Mouse (Mus musculus) limb, embryonic 13.5 days (tissue): ENCODE measurements at regions not wholly inside any gene's neighbourhood (a gene's known extent, or its start where the extent isn't known, plus 50 kb on each side); places are given as distances from the start of the nearest gene placed in this dataset.
A peak's percentile ranks its signal among the peaks of the same experiment; 100 is the strongest.

Experiments
- ATAC-seq: fragments of 200-750 bp; cut with Nextera tagmentation; 2 replicates; pipeline ENCODE4 v1.8.0; 2017; ENCODE audit warnings: low read depth, moderate number of reproducible peaks, moderate TSS enrichment; ENCODE audit not compliant: low FRiP score
- H3K27ac ChIP-seq: fragments of 300-500 bp; sonication (generic); 2 replicates; pipeline ENCODE4 v1.5.1; 2015; ENCODE audit warnings: inconsistent platforms, mild to moderate bottlenecking, moderate library complexity
- H3K27me3 ChIP-seq: fragments of 300-500 bp; sonication (generic); 2 replicates; pipeline ENCODE4 v1.6.1; 2015; ENCODE audit warnings: mild to moderate bottlenecking, inconsistent platforms
- H3K36me3 ChIP-seq: fragments of 300-500 bp; sonication (generic); 2 replicates; pipeline ENCODE4 v1.6.1; 2015; ENCODE audit warnings: inconsistent platforms, mild to moderate bottlenecking, moderate library complexity
- H3K4me1 ChIP-seq: fragments of 300-500 bp; sonication (generic); 2 replicates; pipeline ENCODE4 v1.6.1; 2015; ENCODE audit warnings: inconsistent platforms
- H3K4me2 ChIP-seq: fragments of 300-500 bp; sonication (generic); replicated peaks from 2 replicates; pipeline ENCODE4 v1.6.1; 2015; ENCODE audit warnings: inconsistent platforms, mild to moderate bottlenecking, moderate library complexity
- H3K4me3 ChIP-seq: fragments of 300-500 bp; sonication (generic); 2 replicates; pipeline ENCODE4 v1.5.1; 2015; ENCODE audit warnings: moderate library complexity, mild to moderate bottlenecking, inconsistent platforms
- H3K9ac ChIP-seq: fragments of 300-500 bp; sonication (generic); 2 replicates; pipeline ENCODE4 v1.6.1; 2015; ENCODE audit warnings: mild to moderate bottlenecking, inconsistent platforms
- H3K9me3 ChIP-seq: fragments of 300-500 bp; sonication (generic); 2 replicates; pipeline ENCODE4 v1.6.1; 2016; ENCODE audit warnings: inconsistent platforms
- WGBS: fragments of 180-500 bp; shearing (Covaris S2); methylation state at CpG from one replicate; pipeline ENCODE4 v1.1.7; 2015; 5-methylcytosine and 5-hydroxymethylcytosine counted together

- no peak for ATAC-seq
- WGBS = 95% methylated on average over 2 of the region's 2 CpGs
- no peak overlapping the region for H3K9ac ChIP-seq
These were observed 55.3 kb upstream of the Spaca1 start for GRCm38 (mm10) chr4:34105251-34105650.

GRCm38 (mm10) chr4:34114323-34114722 is 64.3 kb upstream of the Spaca1 start:
- no peaks in the 10 kb centered on the region for H3K36me3 ChIP-seq
- H3K27ac ChIP-seq = no peak overlapping the region
- no peaks in the 10 kb centered on the region for H3K4me1 ChIP-seq
- H3K27me3 ChIP-seq = no peaks in the 10 kb centered on the region
- WGBS = 22% methylated on average over 6 of the region's 6 CpGs
- no peak for ATAC-seq
- no peaks in the 10 kb centered on the region for H3K9me3 ChIP-seq
- no peak overlapping the region for H3K4me3 ChIP-seq
- no peak overlapping the region for H3K4me2 ChIP-seq
- no peak overlapping the region for H3K9ac ChIP-seq

More at GRCm38 (mm10) chr4:34105251-34105650, 55.3 kb upstream of the Spaca1 start:
- no peaks in the 10 kb centered on the region for H3K36me3 ChIP-seq
- H3K27me3 ChIP-seq = no peaks in the 10 kb centered on the region
- peaks cover 13% of the 10 kb centered on the region for H3K9me3 ChIP-seq
- H3K27ac ChIP-seq = no peak overlapping the region
- H3K4me2 ChIP-seq = no peak overlapping the region
- no peaks in the 10 kb centered on the region for H3K4me1 ChIP-seq
- H3K4me3 ChIP-seq = no peak overlapping the region

- Histone ChIP-seq H3K36me3 (no peaks in the 10 kb centered on the region), H3K27ac (no peak overlapping the region), H3K27me3 (no peaks in the 10 kb centered on the region), H3K9ac (no peak overlapping the region), H3K4me1 (no peaks in the 10 kb centered on the region), H3K4me3 (no peak overlapping the region), H3K9me3 (no peaks in the 10 kb centered on the region), H3K4me2 (no peak overlapping the region)
- 69% methylated on average over 1 of the region's 1 CpGs for WGBS
- no peak for ATAC-seq
These were observed 67.1 kb upstream of the Spaca1 start for GRCm38 (mm10) chr4:34117086-34117485.

- ATAC-seq = no peak
- Histone ChIP-seq H3K4me1 (no peaks in the 10 kb centered on the region), H3K4me3 (no peak overlapping the region), H3K27me3 (no peaks in the 10 kb centered on the region), H3K36me3 (no peaks in the 10 kb centered on the region), H3K9ac (no peak overlapping the region), H3K9me3 (no peaks in the 10 kb centered on the region), H3K27ac (no peak overlapping the region), H3K4me2 (no peak overlapping the region)
- WGBS = 74% methylated on average over 9 of the region's 9 CpGs
These were observed 73.0 kb upstream of the Spaca1 start for GRCm38 (mm10) chr4:34122959-34123520.

GRCm38 (mm10) chr4:34128224-34128623 is 78.2 kb upstream of the Spaca1 start:
- Histone ChIP-seq H3K9me3 (no peaks in the 10 kb centered on the region), H3K4me2 (no peak overlapping the region), H3K4me3 (no peak overlapping the region), H3K4me1 (no peaks in the 10 kb centered on the region), H3K27ac (no peak overlapping the region), H3K36me3 (no peaks in the 10 kb centered on the region), H3K27me3 (no peaks in the 10 kb centered on the region), H3K9ac (no peak overlapping the region)
- WGBS = 72% methylated on average over 4 of the region's 4 CpGs
- ATAC-seq = no peak

GRCm38 (mm10) chr4:34146133-34146867 is 96.3 kb upstream of the Spaca1 start:
- Histone ChIP-seq H3K27ac (no peak overlapping the region), H3K4me1 (no peaks in the 10 kb centered on the region), H3K9me3 (no peaks in the 10 kb centered on the region), H3K27me3 (no peaks in the 10 kb centered on the region), H3K4me3 (no peak overlapping the region), H3K36me3 (no peaks in the 10 kb centered on the region), H3K9ac (no peak overlapping the region), H3K4me2 (no peak overlapping the region)
- 75% methylated on average over 2 of the region's 2 CpGs for WGBS
- ATAC-seq = no peak

- Histone ChIP-seq H3K9me3 (no peaks in the 10 kb centered on the region), H3K9ac (no peak overlapping the region), H3K4me2 (no peak overlapping the region), H3K36me3 (no peaks in the 10 kb centered on the region), H3K27ac (no peak overlapping the region), H3K27me3 (no peaks in the 10 kb centered on the region), H3K4me3 (no peak overlapping the region), H3K4me1 (no peaks in the 10 kb centered on the region)
- WGBS = 79% methylated on average over 5 of the region's 5 CpGs
- no peak for ATAC-seq
These were observed 99.2 kb upstream of the Spaca1 start for GRCm38 (mm10) chr4:34148956-34149739.

- Histone ChIP-seq H3K4me1 (no peaks in the 10 kb centered on the region), H3K4me3 (no peak overlapping the region), H3K9me3 (no peaks in the 10 kb centered on the region), H3K36me3 (no peaks in the 10 kb centered on the region), H3K4me2 (no peak overlapping the region), H3K27me3 (no peaks in the 10 kb centered on the region), H3K27ac (no peak overlapping the region), H3K9ac (no peak overlapping the region)
- WGBS = 55% methylated on average over 10 of the region's 10 CpGs
- ATAC-seq = 0 out of 2 replicates have a peak, but pooled peaks have one; percentile 24
These were observed 101.8 kb upstream of the Spaca1 start for GRCm38 (mm10) chr4:34151605-34152347.

GRCm38 (mm10) chr4:34155501-34155900 is 105.5 kb upstream of the Spaca1 start:
- ATAC-seq = no peak
- Histone ChIP-seq H3K9ac (no peak overlapping the region), H3K36me3 (no peaks in the 10 kb centered on the region)

GRCm38 (mm10) chr4:34157818-34158511 is 108.0 kb upstream of the Spaca1 start:
- ATAC-seq = no peak
- H3K4me3 ChIP-seq = no peak overlapping the region
- 86% methylated on average over 6 of the region's 6 CpGs for WGBS

More at GRCm38 (mm10) chr4:34155501-34155900, 105.5 kb upstream of the Spaca1 start:
- Histone ChIP-seq H3K27ac (no peak overlapping the region), H3K4me3 (no peak overlapping the region), H3K4me2 (no peak overlapping the region), H3K27me3 (no peaks in the 10 kb centered on the region), H3K9me3 (no peaks in the 10 kb centered on the region), H3K4me1 (no peaks in the 10 kb centered on the region)
- WGBS = 62% methylated on average over 6 of the region's 6 CpGs

GRCm38 (mm10) chr4:34171265-34171862 is 121.4 kb upstream of the Spaca1 start:
- 77% methylated on average over 4 of the region's 4 CpGs for WGBS
- H3K9me3 ChIP-seq = no peaks in the 10 kb centered on the region
- no peak overlapping the region for H3K4me3 ChIP-seq
- no peaks in the 10 kb centered on the region for H3K36me3 ChIP-seq
- H3K27ac ChIP-seq = no peak overlapping the region
- H3K9ac ChIP-seq = no peak overlapping the region
- H3K27me3 ChIP-seq = no peaks in the 10 kb centered on the region
- ATAC-seq = no peak
- no peak overlapping the region for H3K4me2 ChIP-seq
- no peaks in the 10 kb centered on the region for H3K4me1 ChIP-seq

More at GRCm38 (mm10) chr4:34157818-34158511, 108.0 kb upstream of the Spaca1 start:
- Histone ChIP-seq H3K4me2 (no peak overlapping the region), H3K9ac (no peak overlapping the region), H3K27ac (no peak overlapping the region), H3K36me3 (no peaks in the 10 kb centered on the region), H3K27me3 (no peaks in the 10 kb centered on the region), H3K4me1 (no peaks in the 10 kb centered on the region), H3K9me3 (no peaks in the 10 kb centered on the region)
